ENCODE assay signal across 1 mouse cellular context in the genomic region with DNA sequence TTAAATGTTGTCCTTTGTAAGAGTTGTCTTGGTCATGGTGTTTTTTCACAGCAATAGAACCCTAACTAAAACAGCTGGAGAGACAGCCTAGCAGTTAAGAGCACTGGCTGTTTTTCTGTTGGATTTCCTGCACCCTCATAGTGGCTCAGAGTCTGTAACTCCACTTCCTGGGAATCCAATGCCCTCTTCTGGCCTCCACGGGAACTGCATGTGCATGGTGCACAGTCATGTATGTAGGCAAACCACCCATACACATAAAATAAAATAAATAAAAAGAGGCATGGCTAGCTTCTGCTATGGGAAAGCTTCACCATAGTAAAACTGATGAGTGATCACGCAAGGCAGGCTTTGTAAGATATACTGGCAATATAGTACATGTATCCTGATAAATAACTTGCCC.
A peak's percentile ranks its signal among the peaks of the same experiment; 100 is the strongest.
TF ChIP-seq lines count a peak whose summit lies in the region.

No protein-coding gene starts in this region.

TF ChIP-seq in MEL, 35 proteins besides CTCF, POLR2A, EP300 and RAD21:
- TF ChIP-seq MYC (IDR thresholded peaks at IDR 0.05; ENCODE audit: low read depth, low read length): peak; percentile 69
- no peak for TF ChIP-seq GABPA (IDR thresholded peaks at IDR 0.05; ENCODE audit: low read depth, low read length)
- peak; percentile 62 for TF ChIP-seq SMC3 (IDR thresholded peaks at IDR 0.05; ENCODE audit: low read depth, low read length)
- TF ChIP-seq HCFC1 (IDR thresholded peaks at IDR 0.05; ENCODE audit: low read depth, low read length): 0 out of 2 replicates have a peak, but pooled peaks have one; percentile 13
- TF ChIP-seq ELF1 (IDR thresholded peaks at IDR 0.05; ENCODE audit: low read depth, low read length): peak; percentile 84
- TF ChIP-seq POLR2AphosphoS2 (IDR thresholded peaks at IDR 0.05; ENCODE audit: low read length): no peak
- TF ChIP-seq ZC3H11A (IDR thresholded peaks at IDR 0.05; ENCODE audit: low read depth, low read length): peak; percentile 69
